ENCODE assay signal across 18 mouse cellular contexts in genomic region chr12:40116214-40116613, GRCm38 (mm10). TPM values are rescaled to one million over a fixed set of nuclear protein-coding genes. Genes with fewer than 3 reads are reported as not detected.
"Had no signal": no experiment of that assay in that cellular context is flagged by ENCODE, and none has a peak within 500 bp of the region (broad histone marks: within the 10 kb centered on the region; RNA-seq: fewer than 3 reads in every experiment).

No protein-coding gene starts in this region.

- H3K27me3 ChIP-seq: lung, embryonic 15.5 days; megakaryocyte, embryonic 14.5 days; midbrain, embryonic 13.5 days; midbrain, embryonic 15.5 days; neural tube, embryonic 12.5 days had no signal

- H3K27ac ChIP-seq: lung, embryonic 15.5 days; macrophage; midbrain, embryonic 13.5 days; midbrain, embryonic 15.5 days; neural tube, embryonic 12.5 days had no signal

- H3K36me3 ChIP-seq: lung, embryonic 15.5 days; midbrain, embryonic 13.5 days; midbrain, embryonic 15.5 days; neural tube, embryonic 12.5 days had no signal

- H3K9me3 ChIP-seq: lung, embryonic 15.5 days; megakaryocyte, embryonic 14.5 days; midbrain, embryonic 13.5 days; midbrain, embryonic 15.5 days; neural tube, embryonic 12.5 days had no signal

- H3K9ac ChIP-seq: lung, embryonic 15.5 days; midbrain, embryonic 13.5 days; midbrain, embryonic 15.5 days; neural tube, embryonic 12.5 days had no signal

- DNase-seq: lung, adult 2 months; lung, postnatal 14 days; lung, postnatal 36 days; right cerebral cortex, postnatal 14 days; right cerebral cortex, postnatal 4 days; spleen, adult 18-20 months; thymus, adult 18-20 months; thymus, postnatal 14 days; thymus, postnatal 36 days had no signal

- ATAC-seq: lung, postnatal 0 days; midbrain, embryonic 13.5 days; midbrain, embryonic 15.5 days had no signal

- H3K4me1 ChIP-seq: lung, embryonic 15.5 days; midbrain, embryonic 13.5 days; midbrain, embryonic 15.5 days; neural tube, embryonic 12.5 days had no signal

- H3K4me2 ChIP-seq: lung, embryonic 15.5 days; midbrain, embryonic 11.5 days; midbrain, embryonic 13.5 days; midbrain, embryonic 15.5 days; neural tube, embryonic 12.5 days had no signal

- H3K4me3 ChIP-seq: lung, embryonic 15.5 days; megakaryocyte, embryonic 14.5 days; midbrain, embryonic 13.5 days; midbrain, embryonic 15.5 days; neural tube, embryonic 12.5 days had no signal

RNA-seq across cellular contexts. Expression of gene Scin, which starts 17.8 kb away (rescaled TPM):
- polyA plus RNA-seq: midbrain, embryonic 13.5 days; neural tube, embryonic 14.5 days had no signal
